Mouse (Mus musculus): ENCODE measurements around the gene Gga2.

DNA sequence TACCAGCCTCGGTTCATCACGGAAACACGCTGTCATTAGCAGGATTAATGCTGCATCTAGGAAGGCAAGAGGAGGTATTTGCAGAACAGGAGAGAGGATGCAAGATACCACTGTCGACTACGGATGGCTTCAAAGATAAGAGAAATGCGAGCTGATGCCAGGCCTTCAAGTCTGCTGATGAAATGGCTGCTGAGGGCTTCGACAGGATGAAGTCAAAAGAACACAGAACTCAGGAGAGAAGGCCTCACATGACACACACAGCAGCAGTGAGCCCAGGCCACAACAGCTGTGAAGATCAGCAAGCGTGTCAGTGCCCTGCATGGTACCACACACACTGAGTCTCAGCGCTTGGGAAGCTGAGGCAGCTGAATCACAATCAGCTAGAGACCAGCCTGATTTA is 50.8 kb downstream of the Gga2 start:
- no peak for TF ChIP-seq CTCF (IDR thresholded peaks at IDR 0.05; ENCODE audit: low read depth, low read length)
- TF ChIP-seq POLR2A (IDR thresholded peaks at IDR 0.05; ENCODE audit: borderline replicate concordance, low read depth, low read length) = no peak

Data from bone marrow macrophage, adult 2 months (primary cell).